Mouse (Mus musculus): ENCODE measurements around the gene Tmem165. TPM values are rescaled to one million over a fixed set of nuclear protein-coding genes. Genes with fewer than 3 reads are reported as not detected.

Gene Tmem165
- polyA plus RNA-seq (2016; fragmentation: Nextera tagmentation; extraction: Ambion mirVana): 75.4 and 81.0 TPM in 2 replicates

- peaks cover 26% of the 10 kb centered on the region for H3K4me1 ChIP-seq
- under 1% methylated on average over 60 of the region's 62 CpGs for WGBS
- peak within 1 kb of the TSS; percentile 99 for H3K27ac ChIP-seq (replicated peaks)
- H3K36me3 ChIP-seq: peaks cover 21% of the 10 kb centered on the region
- peaks cover 12% of the 10 kb centered on the region for H3K27me3 ChIP-seq (ENCODE audit: low read depth, poor library complexity, severe bottlenecking)
- no peaks in the 10 kb centered on the region for H3K9me3 ChIP-seq (replicated peaks)
- H3K4me3 ChIP-seq: peak within 1 kb of the TSS; percentile 90
- DNase-seq (ENCODE audit: low spot score): peak; percentile 95
Observed at GRCm38 (mm10) chr5:76183750-76184261, at the start of gene Tmem165. Gene Tmem165 (plus strand): TSS chr5:76183880.

GRCm38 (mm10) chr5:76135644-76136043 lies 48.0 kb upstream of the Tmem165 start:
- H3K36me3 ChIP-seq: no peaks in the 10 kb centered on the region
- WGBS: 97% methylated on average over 1 of the region's 1 CpGs
- peaks cover 36% of the 10 kb centered on the region for H3K27me3 ChIP-seq (ENCODE audit: low read depth, poor library complexity, severe bottlenecking)
- H3K4me3 ChIP-seq: no peak overlapping the region
- no peaks in the 10 kb centered on the region for H3K9me3 ChIP-seq (replicated peaks)
- peaks cover 28% of the 10 kb centered on the region for H3K4me1 ChIP-seq
- H3K27ac ChIP-seq (replicated peaks): no peak overlapping the region
- DNase-seq (ENCODE audit: low spot score): no peak

GRCm38 (mm10) chr5:76136271-76136670 lies 47.4 kb upstream of the Tmem165 start:
- no peaks in the 10 kb centered on the region for H3K36me3 ChIP-seq
- H3K4me1 ChIP-seq: peaks cover 31% of the 10 kb centered on the region
- H3K4me3 ChIP-seq: no peak overlapping the region
- WGBS: 93% methylated on average over 3 of the region's 3 CpGs
- DNase-seq (ENCODE audit: low spot score): no peak
- H3K27me3 ChIP-seq (ENCODE audit: low read depth, poor library complexity, severe bottlenecking): peaks cover 36% of the 10 kb centered on the region
- H3K9me3 ChIP-seq (replicated peaks): no peaks in the 10 kb centered on the region
- H3K27ac ChIP-seq (replicated peaks): no peak overlapping the region

DNA sequence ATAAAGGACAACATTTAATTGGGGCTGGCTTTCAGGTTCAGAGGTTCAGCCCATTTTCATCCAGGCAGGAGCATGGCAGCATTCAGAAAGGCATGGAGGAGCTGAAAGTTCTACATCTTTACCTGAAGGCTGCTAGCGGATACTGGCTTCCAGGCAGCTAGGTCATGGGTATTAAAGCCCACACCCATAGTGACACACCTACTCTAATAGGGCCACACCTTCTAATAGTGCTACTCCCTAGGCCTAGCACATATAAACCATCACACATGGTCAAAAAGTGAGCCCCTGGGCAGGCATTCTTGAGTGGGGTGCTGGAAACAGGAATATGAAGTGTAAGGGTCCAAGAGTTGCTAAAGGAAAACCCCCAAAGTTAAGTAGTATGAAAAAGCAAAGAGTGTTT lies 46.1 kb upstream of the Tmem165 start:
- 91% methylated on average over 1 of the region's 1 CpGs for WGBS
- H3K4me1 ChIP-seq: peaks cover 33% of the 10 kb centered on the region
- no peak overlapping the region for H3K4me3 ChIP-seq
- H3K27me3 ChIP-seq (ENCODE audit: low read depth, poor library complexity, severe bottlenecking): peaks cover 34% of the 10 kb centered on the region
- DNase-seq (ENCODE audit: low spot score): no peak
- no peaks in the 10 kb centered on the region for H3K9me3 ChIP-seq (replicated peaks)
- H3K27ac ChIP-seq (replicated peaks): no peak overlapping the region
- no peaks in the 10 kb centered on the region for H3K36me3 ChIP-seq

GRCm38 (mm10) chr5:76138071-76138470 lies 45.6 kb upstream of the Tmem165 start:
- H3K4me1 ChIP-seq: peaks cover 33% of the 10 kb centered on the region
- H3K9me3 ChIP-seq (replicated peaks): no peaks in the 10 kb centered on the region
- no peak overlapping the region for H3K27ac ChIP-seq (replicated peaks)
- peaks cover 34% of the 10 kb centered on the region for H3K27me3 ChIP-seq (ENCODE audit: low read depth, poor library complexity, severe bottlenecking)
- 72% methylated on average over 1 of the region's 1 CpGs for WGBS
- no peak for DNase-seq (ENCODE audit: low spot score)
- no peak overlapping the region for H3K4me3 ChIP-seq
- no peaks in the 10 kb centered on the region for H3K36me3 ChIP-seq

- Histone ChIP-seq H3K27ac (replicated peaks) (no peak overlapping the region), H3K4me1 (peaks cover 33% of the 10 kb centered on the region), H3K27me3 (ENCODE audit: low read depth, poor library complexity, severe bottlenecking) (peaks cover 34% of the 10 kb centered on the region), H3K4me3 (no peak overlapping the region), H3K9me3 (replicated peaks) (no peaks in the 10 kb centered on the region), H3K36me3 (no peaks in the 10 kb centered on the region)
- 44% methylated on average over 10 of the region's 10 CpGs for WGBS
- peak; percentile 36 for DNase-seq (ENCODE audit: low spot score)
Observed at GRCm38 (mm10) chr5:76138512-76138911, 45.2 kb upstream of the Tmem165 start.

DNA sequence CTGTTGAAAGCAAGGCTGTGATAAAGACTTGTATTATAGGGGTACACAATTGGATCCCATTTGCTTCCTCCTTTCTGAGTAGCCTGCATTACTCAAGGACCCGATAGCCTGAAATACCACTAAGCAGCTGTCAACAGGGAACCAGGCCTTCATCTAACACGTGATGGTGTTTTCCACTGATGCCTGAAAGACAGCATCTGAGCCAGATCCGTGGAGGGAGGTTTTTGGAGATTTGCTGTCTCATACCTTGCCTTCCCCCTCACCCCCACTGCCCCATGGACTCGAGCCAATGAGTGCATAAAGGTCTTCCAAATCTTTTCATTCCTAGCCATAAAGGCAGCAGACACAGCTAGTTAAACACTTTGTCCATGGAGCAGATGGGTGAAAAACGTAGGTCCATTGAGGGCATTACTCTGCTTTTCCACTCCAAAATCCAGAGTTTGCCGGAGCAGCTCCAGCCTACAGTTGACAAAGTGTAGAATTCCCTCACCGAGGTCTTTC lies 44.5 kb upstream of the Tmem165 start:
- peak overlapping the region; percentile 77 for H3K4me3 ChIP-seq
- peaks cover 33% of the 10 kb centered on the region for H3K4me1 ChIP-seq
- H3K36me3 ChIP-seq: no peaks in the 10 kb centered on the region
- WGBS: 49% methylated on average over 7 of the region's 7 CpGs
- no peak overlapping the region for H3K27ac ChIP-seq (replicated peaks)
- DNase-seq (ENCODE audit: low spot score): no peak
- H3K27me3 ChIP-seq (ENCODE audit: low read depth, poor library complexity, severe bottlenecking): peaks cover 34% of the 10 kb centered on the region
- no peaks in the 10 kb centered on the region for H3K9me3 ChIP-seq (replicated peaks)

GRCm38 (mm10) chr5:76139808-76140729 lies 43.6 kb upstream of the Tmem165 start, which contains the start of gene Srd5a3:
Gene Srd5a3 (plus strand): TSS chr5:76140271.
- WGBS: 1% methylated on average over 68 of the region's 69 CpGs

GRCm38 (mm10) chr5:76140730-76141066 lies 43.0 kb upstream of the Tmem165 start:
- DNase-seq (ENCODE audit: low spot score): no peak
- 12% methylated on average over 9 of the region's 9 CpGs for WGBS
- H3K4me3 ChIP-seq: peak overlapping the region; percentile 77
- no peaks in the 10 kb centered on the region for H3K36me3 ChIP-seq
- peaks cover 33% of the 10 kb centered on the region for H3K4me1 ChIP-seq
- H3K27ac ChIP-seq (replicated peaks): peak overlapping the region; percentile 96
- H3K27me3 ChIP-seq (ENCODE audit: low read depth, poor library complexity, severe bottlenecking): peaks cover 25% of the 10 kb centered on the region
- H3K9me3 ChIP-seq (replicated peaks): no peaks in the 10 kb centered on the region

More at GRCm38 (mm10) chr5:76139808-76140729, 43.6 kb upstream of the Tmem165 start, which contains the start of gene Srd5a3:
- Histone ChIP-seq H3K9me3 (replicated peaks) (no peaks in the 10 kb centered on the region), H3K27ac (replicated peaks) (peak within 1 kb of the TSS; percentile 96), H3K4me3 (peak within 1 kb of the TSS; percentile 77), H3K27me3 (ENCODE audit: low read depth, poor library complexity, severe bottlenecking) (peaks cover 31% of the 10 kb centered on the region), H3K4me1 (peaks cover 33% of the 10 kb centered on the region), H3K36me3 (no peaks in the 10 kb centered on the region)
- peak; percentile 94 for DNase-seq (ENCODE audit: low spot score)

DNA sequence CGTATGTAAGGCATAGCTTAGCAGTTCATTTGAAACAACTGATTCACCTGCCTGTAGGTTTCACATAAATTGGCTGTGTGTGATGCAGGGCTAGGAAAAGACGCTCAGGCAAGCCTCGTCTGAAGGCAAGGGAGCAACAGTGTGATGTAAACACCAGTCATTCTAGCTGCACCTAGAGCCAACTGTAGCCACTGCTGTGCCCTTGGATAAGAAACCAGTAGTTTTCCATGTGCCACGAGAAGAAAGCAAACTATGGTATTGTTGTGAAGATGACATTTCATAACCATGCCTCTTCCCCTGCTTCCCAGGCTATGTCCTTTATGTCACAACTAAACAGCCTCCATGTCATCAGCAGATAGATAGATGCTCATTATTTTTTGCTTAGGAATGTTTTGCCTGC lies 40.3 kb upstream of the Tmem165 start:
- no peak for DNase-seq (ENCODE audit: low spot score)
- Histone ChIP-seq H3K36me3 (no peaks in the 10 kb centered on the region), H3K4me3 (no peak overlapping the region), H3K27me3 (ENCODE audit: low read depth, poor library complexity, severe bottlenecking) (no peaks in the 10 kb centered on the region; the same call in 1 of the 2 replicates), H3K4me1 (peaks cover 29% of the 10 kb centered on the region), H3K27ac (replicated peaks) (no peak overlapping the region), H3K9me3 (replicated peaks) (no peaks in the 10 kb centered on the region)
- 93% methylated on average over 4 of the region's 4 CpGs for WGBS

DNA sequence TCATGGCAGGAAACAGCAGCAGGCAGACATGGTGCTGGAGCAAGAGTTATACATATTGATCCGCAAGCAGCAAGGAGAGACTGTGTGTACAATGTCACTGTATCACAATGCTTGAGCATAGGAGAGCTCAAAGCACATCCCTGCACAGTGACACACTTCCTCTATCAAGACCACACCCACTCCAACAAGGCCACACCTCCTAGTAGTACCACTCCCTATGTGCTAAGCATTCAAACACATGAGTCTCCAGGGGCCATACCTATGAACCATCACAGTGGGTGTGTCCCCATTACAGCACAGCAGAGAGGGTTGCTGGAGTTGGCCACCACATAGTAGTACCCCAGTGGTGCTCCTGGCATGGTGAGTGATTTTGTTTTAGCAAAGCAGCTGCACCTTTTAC lies 37.3 kb upstream of the Tmem165 start:
- 95% methylated on average over 1 of the region's 1 CpGs for WGBS

DNA sequence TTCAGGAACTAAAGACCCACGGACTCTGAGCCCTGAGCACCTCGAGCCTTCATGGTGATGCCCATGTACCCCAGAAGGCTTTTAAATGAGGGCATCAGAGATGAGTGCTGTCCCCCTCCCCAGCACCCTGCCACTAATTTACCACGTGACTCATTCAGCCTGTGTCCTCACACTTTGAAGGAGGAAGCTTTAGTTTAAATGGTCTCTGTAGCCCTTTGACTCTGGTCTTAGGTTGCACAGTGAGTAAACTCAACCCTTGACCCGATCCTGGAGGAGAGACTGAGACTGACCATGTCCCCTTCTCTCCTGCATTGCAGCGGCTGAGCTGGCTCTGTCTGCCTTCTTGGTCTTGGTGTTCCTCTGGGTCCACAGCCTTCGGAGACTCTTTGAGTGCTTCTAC lies 34.2 kb upstream of the Tmem165 start:
- no peak overlapping the region for H3K4me3 ChIP-seq
- 92% methylated on average over 6 of the region's 6 CpGs for WGBS
- H3K27ac ChIP-seq (replicated peaks): no peak overlapping the region
- H3K9me3 ChIP-seq (replicated peaks): 0 out of 2 replicates have a peak, but pooled peaks cover 3% of the 10 kb centered on the region
- H3K27me3 ChIP-seq (ENCODE audit: low read depth, poor library complexity, severe bottlenecking): no peaks in the 10 kb centered on the region
- no peaks in the 10 kb centered on the region for H3K4me1 ChIP-seq
- DNase-seq (ENCODE audit: low spot score): no peak
- H3K36me3 ChIP-seq: peaks cover 35% of the 10 kb centered on the region

More for the DNA sequence above, 37.3 kb upstream of the Tmem165 start:
- no peak for DNase-seq (ENCODE audit: low spot score)
- H3K4me3 ChIP-seq: no peak overlapping the region
- no peak overlapping the region for H3K27ac ChIP-seq (replicated peaks)
- H3K36me3 ChIP-seq: peaks cover 20% of the 10 kb centered on the region
- H3K4me1 ChIP-seq: peaks cover 1% of the 10 kb centered on the region
- H3K9me3 ChIP-seq (replicated peaks): 0 out of 2 replicates have a peak, but pooled peaks cover 3% of the 10 kb centered on the region
- H3K27me3 ChIP-seq (ENCODE audit: low read depth, poor library complexity, severe bottlenecking): no peaks in the 10 kb centered on the region

- 95% methylated on average over 6 of the region's 6 CpGs for WGBS
- no peak overlapping the region for H3K27ac ChIP-seq (replicated peaks)
- H3K27me3 ChIP-seq (ENCODE audit: low read depth, poor library complexity, severe bottlenecking): no peaks in the 10 kb centered on the region
- no peak for DNase-seq (ENCODE audit: low spot score)
- peaks cover 44% of the 10 kb centered on the region for H3K36me3 ChIP-seq
- H3K9me3 ChIP-seq (replicated peaks): 0 out of 2 replicates have a peak, but pooled peaks cover 3% of the 10 kb centered on the region
- no peak overlapping the region for H3K4me3 ChIP-seq
- H3K4me1 ChIP-seq: no peaks in the 10 kb centered on the region
Observed at GRCm38 (mm10) chr5:76152956-76153355, 30.7 kb upstream of the Tmem165 start.

All from midbrain, embryonic 10.5 days (tissue).